Mouse (Mus musculus): ENCODE measurements around the gene Rnasel.

DNA sequence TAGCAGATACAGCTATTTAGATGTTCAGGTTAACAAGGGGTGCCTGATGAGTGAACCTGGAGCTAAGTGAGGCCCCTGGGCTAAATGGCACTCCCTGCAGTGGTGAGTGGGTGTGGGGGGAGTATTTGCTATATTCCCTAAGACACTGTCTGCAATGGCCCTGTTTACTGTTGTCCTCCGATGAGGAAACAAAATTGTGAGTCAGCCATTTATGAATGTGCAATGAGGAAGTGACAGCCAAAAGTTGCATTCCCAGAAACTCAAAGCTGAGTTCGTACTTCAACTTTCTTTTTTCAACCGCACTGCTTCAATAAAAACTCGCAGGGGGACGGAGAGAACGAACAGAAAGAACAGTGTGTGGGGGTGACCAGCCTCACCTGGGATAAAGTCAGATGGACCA is 3.3 kb downstream of the Rnasel start:
- no peak for TF ChIP-seq GATA1 (IDR thresholded peaks at IDR 0.05; ENCODE audit: borderline replicate concordance, low read length)
- no peak for TF ChIP-seq FLI1 (IDR thresholded peaks at IDR 0.05; ENCODE audit: low read length)

All from megakaryocyte, embryonic 14.5 days (primary cell).